Comparison of ENCODE assay signal across 16 mouse cellular contexts in the genomic region with DNA sequence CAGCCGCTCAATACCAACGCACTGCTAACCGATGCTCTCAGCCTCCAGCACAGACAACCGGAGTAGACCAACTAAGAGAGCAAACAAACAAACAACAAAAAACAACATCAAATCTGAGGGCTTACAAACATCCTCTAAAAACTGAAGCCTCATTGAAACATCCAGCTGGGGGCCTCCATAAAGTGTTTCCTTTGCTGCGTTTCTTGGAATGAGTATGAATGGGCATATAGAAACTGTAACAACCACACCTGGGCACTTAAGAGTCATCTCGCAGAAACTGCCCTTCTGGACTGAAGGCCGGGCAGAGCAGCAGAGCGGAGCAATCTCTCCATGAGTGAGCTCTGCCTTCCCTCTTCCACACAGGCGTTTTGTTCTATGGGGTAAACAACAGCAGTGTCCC.
"Had no signal": no experiment of that assay in that cellular context is flagged by ENCODE, and none has a peak within 500 bp of the region (broad histone marks: within the 10 kb centered on the region; RNA-seq: fewer than 3 reads in every experiment).

No protein-coding gene starts in this region.

- DNase-seq: kidney, adult 18-20 months; kidney, adult 9 months; kidney, postnatal 10 days; kidney, postnatal 36 days; layer of hippocampus, postnatal 36 days; liver, embryonic 13.5 days; lung, postnatal 14 days; midbrain, embryonic 14.5 days; right cerebral cortex, adult 18-20 months; right cerebral cortex, postnatal 14 days; right cerebral cortex, postnatal 4 days; thymus, adult 18-20 months; thymus, postnatal 36 days had no signal

- H3K9ac ChIP-seq: liver, embryonic 13.5 days; lung, embryonic 15.5 days had no signal

- H3K4me3 ChIP-seq: left cerebral cortex, adult 2 months; liver, embryonic 13.5 days; lung, embryonic 15.5 days had no signal

- H3K4me1 ChIP-seq: liver, embryonic 13.5 days had no signal

- H3K4me2 ChIP-seq: liver, embryonic 13.5 days; lung, embryonic 15.5 days had no signal

- H3K27me3 ChIP-seq: liver, embryonic 13.5 days; lung, embryonic 15.5 days had no signal

- H3K36me3 ChIP-seq: liver, embryonic 13.5 days; lung, embryonic 15.5 days had no signal

- H3K9me3 ChIP-seq: liver, embryonic 13.5 days; lung, embryonic 15.5 days had no signal

- H3K27ac ChIP-seq: left cerebral cortex, adult 2 months; liver, embryonic 13.5 days; macrophage had no signal
